Mouse (Mus musculus): ENCODE results near the gene Flt3l.

GRCm38 (mm10) chr7:45121404-45121803, 14.8 kb downstream of the Flt3l start:
- TF ChIP-seq CTCF (IDR thresholded peaks at IDR 0.05; ENCODE audit: control insufficient read depth, insufficient read depth, insufficient read length) (no peak), USF1 (IDR thresholded peaks at IDR 0.05; ENCODE audit: low read depth) (no peak), CEBPB (IDR thresholded peaks at IDR 0.05; ENCODE audit: low read depth) (no peak), MYOG (IDR thresholded peaks at IDR 0.05; ENCODE audit: control insufficient read depth, extremely low read depth, insufficient read length) (no peak), FOSL1 (IDR thresholded peaks at IDR 0.05; ENCODE audit: insufficient read depth, low read length, poor library complexity, severe bottlenecking) (no peak)
